In genomic region chr2:155585082-155585481, GRCm38 (mm10) we compare ENCODE assay signal across 23 mouse cellular contexts. TPM values are rescaled to one million over a fixed set of nuclear protein-coding genes. Genes with fewer than 3 reads are reported as not detected.
DNase-seq lines count a peak whose midpoint lies in the region; ATAC-seq lines count a peak whose summit lies in the region.
"Had no signal": no experiment of that assay in that cellular context is flagged by ENCODE, and none has a peak within 500 bp of the region (broad histone marks: within the 10 kb centered on the region; RNA-seq: fewer than 3 reads in every experiment).

No protein-coding gene starts in this region.

- H3K9ac ChIP-seq in forebrain, embryonic 12.5 days = 0 out of 2 replicates have a peak overlapping the region, but pooled peaks have one; percentile 12
- H3K9ac ChIP-seq in forebrain, embryonic 11.5 days (ENCODE audit: low read length) = no peak overlapping the region
- no peak overlapping the region; the same call in 1 of the 2 replicates for H3K9ac ChIP-seq in liver, embryonic 15.5 days
- H3K9ac ChIP-seq in liver, embryonic 12.5 days = no peak overlapping the region
- H3K9ac ChIP-seq: embryonic facial prominence, embryonic 15.5 days; heart, embryonic 12.5 days; hindbrain, embryonic 13.5 days; limb, embryonic 15.5 days; lung, embryonic 15.5 days; midbrain, embryonic 13.5 days had no signal

- no peak overlapping the region for H3K4me3 ChIP-seq in forebrain, embryonic 12.5 days (replicated peaks)
- H3K4me3 ChIP-seq in forebrain, embryonic 11.5 days (ENCODE audit: low read depth, low read length) = no peak overlapping the region
- no peak overlapping the region for H3K4me3 ChIP-seq in liver, embryonic 15.5 days (replicated peaks)
- H3K4me3 ChIP-seq in liver, embryonic 12.5 days = no peak overlapping the region
- H3K4me3 ChIP-seq in brown adipose tissue, adult 24 weeks (ENCODE audit: insufficient read depth, low read depth, low read length) = no peak overlapping the region
- H3K4me3 ChIP-seq: embryonic facial prominence, embryonic 15.5 days; heart, adult 2 months; heart, embryonic 12.5 days; hindbrain, embryonic 13.5 days; limb, embryonic 10.5 days; limb, embryonic 15.5 days; lung, embryonic 15.5 days; midbrain, embryonic 13.5 days had no signal

- H3K4me2 ChIP-seq in forebrain, embryonic 12.5 days = no peak overlapping the region
- no peak overlapping the region for H3K4me2 ChIP-seq in forebrain, embryonic 11.5 days (ENCODE audit: low read depth, low read length, severe bottlenecking)
- H3K4me2 ChIP-seq in liver, embryonic 15.5 days = no peak overlapping the region
- no peak overlapping the region for H3K4me2 ChIP-seq in liver, embryonic 12.5 days
- H3K4me2 ChIP-seq: embryonic facial prominence, embryonic 15.5 days; heart, embryonic 12.5 days; hindbrain, embryonic 13.5 days; limb, embryonic 15.5 days; lung, embryonic 15.5 days; midbrain, embryonic 13.5 days had no signal

- WGBS in forebrain, embryonic 12.5 days = 59% methylated on average over 9 of the region's 9 CpGs
- WGBS in forebrain, embryonic 11.5 days = 68% methylated on average over 9 of the region's 9 CpGs
- 78% methylated on average over 9 of the region's 9 CpGs for WGBS in liver, embryonic 15.5 days (ENCODE audit: insufficient replicate concordance)
- WGBS in liver, embryonic 12.5 days (ENCODE audit: insufficient replicate concordance) = 75% methylated on average over 9 of the region's 9 CpGs

- H3K9me3 ChIP-seq in forebrain, embryonic 12.5 days = no peaks in the 10 kb centered on the region
- no peaks in the 10 kb centered on the region for H3K9me3 ChIP-seq in forebrain, embryonic 11.5 days (ENCODE audit: control insufficient read depth, low read length)
- no peaks in the 10 kb centered on the region for H3K9me3 ChIP-seq in liver, embryonic 15.5 days (replicated peaks)
- no peaks in the 10 kb centered on the region for H3K9me3 ChIP-seq in liver, embryonic 12.5 days (replicated peaks)
- H3K9me3 ChIP-seq: embryonic facial prominence, embryonic 15.5 days; heart, embryonic 12.5 days; hindbrain, embryonic 13.5 days; limb, embryonic 10.5 days; limb, embryonic 15.5 days; lung, embryonic 15.5 days; midbrain, embryonic 13.5 days had no signal

- H3K27ac ChIP-seq in forebrain, embryonic 12.5 days = no peak overlapping the region
- no peak overlapping the region for H3K27ac ChIP-seq in forebrain, embryonic 11.5 days (ENCODE audit: low read depth, low read length)
- H3K27ac ChIP-seq in liver, embryonic 15.5 days (replicated peaks) = 0 out of 2 replicates have a peak overlapping the region, but pooled peaks have one; percentile 29
- H3K27ac ChIP-seq in liver, embryonic 12.5 days = no peak overlapping the region
- H3K27ac ChIP-seq in brown adipose tissue, adult 24 weeks (replicated peaks; ENCODE audit: low read depth, low read length) = peak overlapping the region; percentile 67
- H3K27ac ChIP-seq: embryonic facial prominence, embryonic 15.5 days; heart, adult 2 months; hindbrain, embryonic 13.5 days; limb, embryonic 10.5 days; limb, embryonic 15.5 days; midbrain, embryonic 13.5 days had no signal

- H3K4me1 ChIP-seq in forebrain, embryonic 12.5 days = peaks cover 10% of the 10 kb centered on the region; the same call in 1 of the 2 replicates
- H3K4me1 ChIP-seq in forebrain, embryonic 11.5 days (replicated peaks; ENCODE audit: control insufficient read depth, insufficient read depth, low read length) = no peaks in the 10 kb centered on the region; the same call in 1 of the 2 replicates
- peaks cover 29% of the 10 kb centered on the region for H3K4me1 ChIP-seq in liver, embryonic 15.5 days (replicated peaks)
- peaks cover 23% of the 10 kb centered on the region for H3K4me1 ChIP-seq in liver, embryonic 12.5 days
- H3K4me1 ChIP-seq in brown adipose tissue, adult 24 weeks (ENCODE audit: control insufficient read depth, insufficient read depth, insufficient read length, low read length) = no peaks in the 10 kb centered on the region; the same call in 1 of the 2 replicates
- H3K4me1 ChIP-seq: embryonic facial prominence, embryonic 15.5 days; hindbrain, embryonic 13.5 days; limb, embryonic 15.5 days; midbrain, embryonic 13.5 days had no signal

- H3K27me3 ChIP-seq in forebrain, embryonic 12.5 days = no peaks in the 10 kb centered on the region
- H3K27me3 ChIP-seq in forebrain, embryonic 11.5 days (ENCODE audit: control insufficient read depth, insufficient read depth, low read length) = no peaks in the 10 kb centered on the region
- H3K27me3 ChIP-seq in liver, embryonic 15.5 days = no peaks in the 10 kb centered on the region
- H3K27me3 ChIP-seq in liver, embryonic 12.5 days (replicated peaks) = no peaks in the 10 kb centered on the region
- H3K27me3 ChIP-seq: embryonic facial prominence, embryonic 15.5 days; heart, embryonic 12.5 days; hindbrain, embryonic 13.5 days; limb, embryonic 15.5 days; lung, embryonic 15.5 days; midbrain, embryonic 13.5 days had no signal

- no peak for ATAC-seq in forebrain, embryonic 12.5 days (ENCODE audit: low FRiP score)
- no peak for ATAC-seq in forebrain, embryonic 11.5 days (replicated peaks; ENCODE audit: low FRiP score)
- ATAC-seq in liver, embryonic 15.5 days (ENCODE audit: insufficient read depth) = no peak; the same call in 1 of the 2 replicates
- ATAC-seq in liver, embryonic 12.5 days = no peak
- ATAC-seq: forebrain, embryonic 14.5 days; midbrain, embryonic 13.5 days had no signal

- H3K36me3 ChIP-seq in forebrain, embryonic 12.5 days (replicated peaks) = no peaks in the 10 kb centered on the region
- no peaks in the 10 kb centered on the region for H3K36me3 ChIP-seq in forebrain, embryonic 11.5 days (ENCODE audit: control insufficient read depth, insufficient read depth, low read length)
- peaks cover 63% of the 10 kb centered on the region for H3K36me3 ChIP-seq in liver, embryonic 15.5 days (replicated peaks)
- peaks cover 45% of the 10 kb centered on the region for H3K36me3 ChIP-seq in liver, embryonic 12.5 days
- H3K36me3 ChIP-seq: embryonic facial prominence, embryonic 15.5 days; heart, embryonic 12.5 days; hindbrain, embryonic 13.5 days; limb, embryonic 10.5 days; limb, embryonic 15.5 days; lung, embryonic 15.5 days; midbrain, embryonic 13.5 days had no signal

- DNase-seq in forebrain, embryonic 11.5 days (ENCODE audit: low spot score) = no peak
- peak; percentile 58 for DNase-seq in yolk sac, embryonic 10.5 days (ENCODE audit: low spot score)
- no peak for DNase-seq in layer of hippocampus, adult 18-20 months (ENCODE audit: low spot score in 2 of 2)
- no peak for DNase-seq in gastrocnemius, postnatal 10 days
- DNase-seq: cerebellum, adult 11 months; cerebellum, adult 9-11 months; gastrocnemius, postnatal 25 days; heart, adult 2 months; heart, postnatal 4 days; layer of hippocampus, postnatal 36 days had no signal

RNA-seq across cellular contexts. Expression of gene Gss, which starts 7.5 kb away (rescaled TPM):
- 16.6 and 20.0 TPM in 2 replicates for polyA plus RNA-seq in forebrain, embryonic 12.5 days (2016; fragmentation: Nextera tagmentation; extraction: Ambion mirVana)
- polyA plus RNA-seq in forebrain, embryonic 11.5 days (2014; fragmentation: Nextera tagmentation; extraction: Ambion mirVana) = 18.1 and 22.3 TPM in 2 replicates
- polyA plus RNA-seq in liver, embryonic 15.5 days (2015; fragmentation: Nextera tagmentation; extraction: Ambion mirVana) = 73.4 and 88.1 TPM in 2 replicates
- polyA plus RNA-seq in liver, embryonic 12.5 days (2016; fragmentation: Nextera tagmentation; extraction: Ambion mirVana) = 64.0 and 64.1 TPM in 2 replicates
- polyA plus RNA-seq in brown adipose tissue, adult 24 weeks (2012; ENCODE audit: insufficient read depth, insufficient read length, missing spikeins) = 15.7 and 25.5 TPM in 2 replicates
- 10 to 100 TPM; 23.4 to 24.7 TPM for total RNA-seq in layer of hippocampus, adult 18-20 months (2021)
- total RNA-seq in gastrocnemius, postnatal 10 days (2021) = 10 to 100 TPM in 1 of 2 experiments, 1 to 10 TPM in 1; 9.2 to 10.4 TPM

RNA-seq across cellular contexts. Expression of gene Myh7b, which starts 25.9 kb away (rescaled TPM):
- polyA plus RNA-seq in forebrain, embryonic 12.5 days (2016; fragmentation: Nextera tagmentation; extraction: Ambion mirVana) = 0.66 and 1.0 TPM in 2 replicates
- polyA plus RNA-seq in forebrain, embryonic 11.5 days (2014; fragmentation: Nextera tagmentation; extraction: Ambion mirVana) = 0.27 and 0.31 TPM in 2 replicates
- polyA plus RNA-seq in liver, embryonic 15.5 days (2015; fragmentation: Nextera tagmentation; extraction: Ambion mirVana) = 1.6 and 1.7 TPM in 2 replicates
- polyA plus RNA-seq in liver, embryonic 12.5 days (2016; fragmentation: Nextera tagmentation; extraction: Ambion mirVana) = 6.0 TPM in 2 replicates
- polyA plus RNA-seq in brown adipose tissue, adult 24 weeks (2012; ENCODE audit: insufficient read depth, insufficient read length, missing spikeins) = 0.16 and 1.2 TPM in 2 replicates
- 1 to 10 TPM; 3.0 to 4.9 TPM for total RNA-seq in layer of hippocampus, adult 18-20 months (2021)
- total RNA-seq in gastrocnemius, postnatal 10 days (2021) = 1 to 10 TPM; 1.3 to 2.3 TPM
- total RNA-seq: megakaryocyte-erythroid progenitor cell, adult 5-6 weeks had no signal

Comparison
In these comparisons a context has a peak if more than half of its experiments do, and no peak if none do; other contexts are left out.
1. H3K27ac ChIP-seq: peak in liver, embryonic 15.5 days (single experiment) and brown adipose tissue, adult 24 weeks (single experiment); none in forebrain, embryonic 12.5 days (single experiment), forebrain, embryonic 11.5 days (single experiment) and liver, embryonic 12.5 days (single experiment).